Mouse (Mus musculus) lung, postnatal 0 days (tissue): Measurements from ENCODE around the gene P2rx2. TPM values are rescaled to one million over a fixed set of nuclear protein-coding genes. Genes with fewer than 3 reads are reported as not detected.

Experiments used
- ATAC-seq: fragments of 200-750 bp; cut with Nextera tagmentation; 2 replicates; pipeline ENCODE4 v1.8.0; 2017; ENCODE audit warnings: moderate library complexity
- DNase-seq: peaks from one replicate; pipeline ENCODE4 v3.0.0-alpha.2; 2016; ENCODE audit warnings: low spot score
- H3K27ac ChIP-seq: fragments of 300-500 bp; sonication (generic); 2 replicates; pipeline ENCODE4 v1.5.1; 2014; ENCODE audit warnings: antibody characterized with exemption, mild to moderate bottlenecking, low read length, mixed read lengths
- H3K27me3 ChIP-seq: fragments of 300-500 bp; sonication (generic); replicated peaks from 2 replicates; pipeline ENCODE4 v1.6.1; 2014; ENCODE audit warnings: low read length, mixed read lengths; ENCODE audit not compliant: insufficient read depth
- H3K36me3 ChIP-seq: fragments of 300-500 bp; sonication (generic); 2 replicates; pipeline ENCODE4 v1.6.1; 2014; ENCODE audit warnings: low read length, mixed read lengths; ENCODE audit not compliant: insufficient read depth
- H3K4me1 ChIP-seq: fragments of 300-500 bp; sonication (generic); 2 replicates; pipeline ENCODE4 v1.6.1; 2014; ENCODE audit warnings: antibody characterized with exemption, low read depth, low read length, mixed read lengths; ENCODE audit not compliant: insufficient read depth
- H3K4me2 ChIP-seq: fragments of 300-500 bp; sonication (generic); replicated peaks from 2 replicates; pipeline ENCODE4 v1.6.1; 2014; ENCODE audit warnings: low read depth, mild to moderate bottlenecking, low read length, moderate library complexity, mixed read lengths
- H3K4me3 ChIP-seq: fragments of 300-500 bp; sonication (generic); 2 replicates; pipeline ENCODE4 v1.5.1; 2014; ENCODE audit warnings: low read depth, low read length
- H3K9ac ChIP-seq: fragments of 300-500 bp; sonication (generic); replicated peaks from 2 replicates; pipeline ENCODE4 v1.6.1; 2014; ENCODE audit warnings: low read depth, mild to moderate bottlenecking
- H3K9me3 ChIP-seq: fragments of 300-500 bp; sonication (generic); 2 replicates; pipeline ENCODE4 v1.6.1; 2016; ENCODE audit warnings: low read length, mixed read lengths
- CTCF ChIP-seq: IDR thresholded peaks from 2 replicates; pipeline ENCODE4 v1.5.1; 2016; ENCODE audit warnings: antibody characterized with exemption, mild to moderate bottlenecking
- EP300 ChIP-seq: IDR thresholded peaks from 2 replicates; pipeline ENCODE4 v1.6.1; 2016; ENCODE audit warnings: antibody characterized with exemption, mild to moderate bottlenecking, control low read depth
- WGBS: fragments of 180-500 bp; shearing (Covaris S2); extraction: QIAGEN DNeasy Blood & Tissue Kit; methylation state at CpG from one replicate; pipeline ENCODE4 v1.1.7; 2014; 5-methylcytosine and 5-hydroxymethylcytosine counted together
- polyA plus RNA-seq: library from polyadenylated mRNA; unstranded; fragments of >200 nt; fragmentation: Nextera tagmentation; extraction: Ambion mirVana; gene quantifications from 2 replicates; pipeline ENCODE4 v1.2.1, GENCODE M21; 2015

The P2rx2 gene
- polyA plus RNA-seq, 1 experiment from 2014 or later, result 3.8 TPM

GRCm38 (mm10) chr5:110345553-110345952 lies 2.5 kb upstream of the P2rx2 start:
- TF ChIP-seq EP300, result no peak
- no peak for TF ChIP-seq CTCF
- Histone ChIP-seq H3K36me3 (no peaks in the 10 kb centered on the region), H3K27me3 (peaks cover 6% of the 10 kb centered on the region; the same call in 1 of the 2 replicates), H3K4me2 (no peak overlapping the region), H3K27ac (no peak overlapping the region), H3K4me3 (no peak overlapping the region), H3K9me3 (no peaks in the 10 kb centered on the region), H3K4me1 (peaks cover 8% of the 10 kb centered on the region), H3K9ac (no peak overlapping the region)
- 51% methylated on average over 4 of the region's 4 CpGs for WGBS
- peak; percentile 31 for DNase-seq
- ATAC-seq, result no peak

GRCm38 (mm10) chr5:110344524-110344923 lies 1.5 kb upstream of the P2rx2 start, which contains the start of gene Lrcol1:
TSS of gene Lrcol1 (plus strand) at chr5:110344730.
- TF ChIP-seq EP300, result no peak
- TF ChIP-seq CTCF, result no peak
- no peaks in the 10 kb centered on the region for H3K9me3 ChIP-seq
- DNase-seq (peak; percentile 88), ATAC-seq (peak; percentile 87)
- 44% methylated on average over 4 of the region's 4 CpGs for WGBS
- no peak within 1 kb of the TSS for H3K9ac ChIP-seq
- H3K27ac ChIP-seq, result peak within 1 kb of the TSS; percentile 39
- H3K27me3 ChIP-seq, result peaks cover 6% of the 10 kb centered on the region; the same call in 1 of the 2 replicates
- H3K4me2 ChIP-seq, result no peak within 1 kb of the TSS
- H3K4me1 ChIP-seq, result peaks cover 8% of the 10 kb centered on the region
- no peak within 1 kb of the TSS for H3K4me3 ChIP-seq
- H3K36me3 ChIP-seq, result no peaks in the 10 kb centered on the region

- no peak overlapping the region for H3K9ac ChIP-seq
- WGBS, result 60% methylated on average over 2 of the region's 2 CpGs
- TF ChIP-seq CTCF (no peak), EP300 (no peak)
- H3K4me3 ChIP-seq, result no peak overlapping the region
- H3K27me3 ChIP-seq, result peaks cover 6% of the 10 kb centered on the region; the same call in 1 of the 2 replicates
- no peak overlapping the region for H3K4me2 ChIP-seq
- no peak for ATAC-seq
- H3K9me3 ChIP-seq, result no peaks in the 10 kb centered on the region
- H3K36me3 ChIP-seq, result no peaks in the 10 kb centered on the region
- DNase-seq, result no peak
- H3K4me1 ChIP-seq, result peaks cover 8% of the 10 kb centered on the region
- no peak overlapping the region for H3K27ac ChIP-seq
Measured at GRCm38 (mm10) chr5:110338792-110339191, 4.2 kb downstream of the P2rx2 start.

GRCm38 (mm10) chr5:110330508-110330907 lies 12.5 kb downstream of the P2rx2 start:
- Histone ChIP-seq H3K27ac (no peak overlapping the region), H3K27me3 (no peaks in the 10 kb centered on the region), H3K4me1 (no peaks in the 10 kb centered on the region), H3K36me3 (no peaks in the 10 kb centered on the region; the same call in 1 of the 2 replicates), H3K4me2 (no peak overlapping the region), H3K9ac (no peak overlapping the region), H3K9me3 (no peaks in the 10 kb centered on the region), H3K4me3 (no peak overlapping the region)
- WGBS, result 70% methylated on average over 3 of the region's 3 CpGs
- DNase-seq (no peak), ATAC-seq (no peak)
- TF ChIP-seq EP300 (no peak), CTCF (no peak)

GRCm38 (mm10) chr5:110313127-110313526 lies 29.9 kb downstream of the P2rx2 start:
- H3K27me3 ChIP-seq, result no peaks in the 10 kb centered on the region
- H3K36me3 ChIP-seq, result no peaks in the 10 kb centered on the region
- 95% methylated on average over 3 of the region's 3 CpGs for WGBS
- H3K4me3 ChIP-seq, result no peak overlapping the region
- no peaks in the 10 kb centered on the region for H3K4me1 ChIP-seq
- ATAC-seq (no peak), DNase-seq (no peak)
- H3K9ac ChIP-seq, result no peak overlapping the region
- H3K27ac ChIP-seq, result no peak overlapping the region
- H3K4me2 ChIP-seq, result no peak overlapping the region
- TF ChIP-seq CTCF (no peak), EP300 (no peak)
- no peaks in the 10 kb centered on the region for H3K9me3 ChIP-seq

- no peaks in the 10 kb centered on the region for H3K9me3 ChIP-seq
- no peak overlapping the region for H3K27ac ChIP-seq
- no peak overlapping the region for H3K4me3 ChIP-seq
- TF ChIP-seq CTCF (no peak), EP300 (no peak)
- H3K27me3 ChIP-seq, result no peaks in the 10 kb centered on the region
- no peak for DNase-seq
- 0 out of 2 replicates have a peak, but pooled peaks cover 5% of the 10 kb centered on the region for H3K36me3 ChIP-seq
- no peaks in the 10 kb centered on the region for H3K4me1 ChIP-seq
- WGBS, result 93% methylated on average over 7 of the region's 7 CpGs
- no peak for ATAC-seq
- H3K9ac ChIP-seq, result no peak overlapping the region
- no peak overlapping the region for H3K4me2 ChIP-seq
Measured at GRCm38 (mm10) chr5:110308861-110309260, 34.2 kb downstream of the P2rx2 start.

GRCm38 (mm10) chr5:110300591-110300990 lies 42.4 kb downstream of the P2rx2 start:
- no peak overlapping the region for H3K4me2 ChIP-seq
- H3K27me3 ChIP-seq, result no peaks in the 10 kb centered on the region
- H3K9ac ChIP-seq, result no peak overlapping the region
- H3K36me3 ChIP-seq, result no peaks in the 10 kb centered on the region
- WGBS, result 86% methylated on average over 2 of the region's 2 CpGs
- no peak overlapping the region for H3K27ac ChIP-seq
- H3K9me3 ChIP-seq, result no peaks in the 10 kb centered on the region
- ATAC-seq, result no peak
- DNase-seq, result no peak
- no peak for TF ChIP-seq EP300
- TF ChIP-seq CTCF, result no peak
- H3K4me1 ChIP-seq, result no peaks in the 10 kb centered on the region
- no peak overlapping the region for H3K4me3 ChIP-seq
